Comparison of ENCODE assay signal across 9 mouse cellular contexts in the genomic region with DNA sequence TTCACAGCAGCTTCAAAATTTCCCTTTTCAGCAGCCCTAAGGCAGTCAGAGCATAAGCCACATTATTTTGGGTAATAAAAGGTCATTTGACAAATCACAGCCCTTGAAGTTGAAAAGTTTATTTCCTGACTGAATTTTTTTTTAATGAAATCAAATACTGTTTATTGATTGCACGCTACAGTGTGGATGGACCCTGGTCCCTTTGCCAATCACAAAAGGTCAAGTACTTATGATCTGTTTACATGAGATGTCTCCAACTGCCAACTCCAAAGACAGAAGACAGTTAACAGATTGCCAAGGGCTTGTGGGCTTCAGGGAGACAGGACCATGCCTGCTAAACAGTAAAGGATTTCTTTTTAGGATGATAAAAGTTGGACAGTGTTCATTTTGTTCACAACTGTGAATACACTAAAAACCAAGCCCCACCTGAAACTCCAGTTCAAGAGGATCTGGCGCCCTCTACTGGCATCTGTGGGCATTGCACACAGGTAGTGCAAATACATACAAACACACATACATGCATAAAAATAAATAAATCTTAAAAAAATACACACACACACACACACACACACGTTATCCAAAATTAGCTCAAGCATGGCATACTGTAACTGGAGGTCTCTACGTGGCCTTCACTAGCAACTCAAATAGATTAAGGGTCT. TPM values are rescaled to one million over a fixed set of nuclear protein-coding genes. Genes with fewer than 3 reads are reported as not detected.
A peak's percentile ranks its signal among the peaks of the same experiment; 100 is the strongest.
DNase-seq lines count a peak whose midpoint lies in the region; ATAC-seq lines count a peak whose summit lies in the region.
"Had no signal": no experiment of that assay in that cellular context is flagged by ENCODE, and none has a peak within 500 bp of the region (broad histone marks: within the 10 kb centered on the region; RNA-seq: fewer than 3 reads in every experiment).

No protein-coding gene starts in this region.

- H3K9ac ChIP-seq in midbrain, embryonic 11.5 days (ENCODE audit: low read length): no peak overlapping the region
- H3K9ac ChIP-seq: limb, embryonic 15.5 days had no signal

- H3K4me1 ChIP-seq in midbrain, embryonic 11.5 days (ENCODE audit: control insufficient read depth, insufficient read depth, low read length): no peaks in the 10 kb centered on the region
- H3K4me1 ChIP-seq in midbrain, embryonic 10.5 days: no peaks in the 10 kb centered on the region
- H3K4me1 ChIP-seq: limb, embryonic 15.5 days had no signal

- 87% methylated on average over 4 of the region's 4 CpGs for WGBS in midbrain, embryonic 11.5 days
- 87% methylated on average over 4 of the region's 4 CpGs for WGBS in midbrain, embryonic 10.5 days

- H3K27ac ChIP-seq in midbrain, embryonic 11.5 days (ENCODE audit: low read depth, low read length): no peak overlapping the region
- H3K27ac ChIP-seq in midbrain, embryonic 10.5 days (replicated peaks): no peak overlapping the region
- H3K27ac ChIP-seq: limb, embryonic 15.5 days had no signal

- H3K36me3 ChIP-seq in midbrain, embryonic 11.5 days (ENCODE audit: control insufficient read depth, insufficient read depth, low read length): peaks cover 50% of the 10 kb centered on the region
- H3K36me3 ChIP-seq in midbrain, embryonic 10.5 days: peaks cover 95% of the 10 kb centered on the region

- DNase-seq in cerebellum, postnatal 10 days: peak; percentile 70 to 81
- no peak for DNase-seq in cerebellum, adult 18-20 months
- peak; percentile 89 for DNase-seq in midbrain, embryonic 11.5 days (ENCODE audit: low spot score, missing footprints)
- no peak for DNase-seq in midbrain, embryonic 10.5 days (ENCODE audit: low spot score)
- DNase-seq in embryo, embryonic 10 days (ENCODE audit: low spot score): peak; percentile 54
- DNase-seq in ovary, postnatal 36 days (ENCODE audit: low spot score): no peak
- no peak for DNase-seq in cerebellum, adult 8-10 months

- H3K9me3 ChIP-seq in midbrain, embryonic 11.5 days (ENCODE audit: control insufficient read depth, low read length): no peaks in the 10 kb centered on the region
- peaks cover 16% of the 10 kb centered on the region for H3K9me3 ChIP-seq in midbrain, embryonic 10.5 days (replicated peaks)

- H3K4me3 ChIP-seq in midbrain, embryonic 11.5 days (ENCODE audit: low read depth, low read length): no peak overlapping the region
- no peak overlapping the region for H3K4me3 ChIP-seq in midbrain, embryonic 10.5 days
- H3K4me3 ChIP-seq: limb, embryonic 15.5 days had no signal

- no peak for ATAC-seq in midbrain, embryonic 11.5 days (ENCODE audit: low FRiP score)
- peak; percentile 52; the same call in 1 of the 2 replicates for ATAC-seq in monocyte, adult 5-6 weeks (replicated peaks; ENCODE audit: insufficient number of reproducible peaks, low FRiP score, low TSS enrichment, poor library complexity, severe bottlenecking)

- no peaks in the 10 kb centered on the region for H3K27me3 ChIP-seq in midbrain, embryonic 11.5 days (ENCODE audit: control insufficient read depth, insufficient read depth, low read length)
- no peaks in the 10 kb centered on the region for H3K27me3 ChIP-seq in midbrain, embryonic 10.5 days (ENCODE audit: low read depth, poor library complexity, severe bottlenecking)
- H3K27me3 ChIP-seq: limb, embryonic 15.5 days had no signal

- H3K4me2 ChIP-seq in midbrain, embryonic 11.5 days: no peak overlapping the region
- H3K4me2 ChIP-seq: limb, embryonic 15.5 days had no signal

RNA-seq across cellular contexts. Expression of gene Ccnf, which starts 7.8 kb away (rescaled TPM):
- 89.9 and 98.6 TPM in 2 replicates for polyA plus RNA-seq in midbrain, embryonic 11.5 days (2014; fragmentation: Nextera tagmentation; extraction: Ambion mirVana)
- 116 and 131 TPM in 2 replicates for polyA plus RNA-seq in midbrain, embryonic 10.5 days (2016; fragmentation: Nextera tagmentation; extraction: Ambion mirVana)
- total RNA-seq in monocyte, adult 5-6 weeks (2017): 1.6 to 4.6 TPM (median 2.0 TPM) in 3 replicates

RNA-seq across cellular contexts. Expression of gene Tedc2, which starts 22.8 kb away (rescaled TPM):
- 15.1 and 16.9 TPM in 2 replicates for polyA plus RNA-seq in midbrain, embryonic 11.5 days (2014; fragmentation: Nextera tagmentation; extraction: Ambion mirVana)
- polyA plus RNA-seq in midbrain, embryonic 10.5 days (2016; fragmentation: Nextera tagmentation; extraction: Ambion mirVana): 22.4 and 22.9 TPM in 2 replicates
- total RNA-seq in monocyte, adult 5-6 weeks (2017): 2.9 to 6.6 TPM (median 3.1 TPM) in 3 replicates

RNA-seq across cellular contexts. Expression of gene Ntn3, which starts 34.1 kb away (rescaled TPM):
- 2.3 and 3.0 TPM in 2 replicates for polyA plus RNA-seq in midbrain, embryonic 11.5 days (2014; fragmentation: Nextera tagmentation; extraction: Ambion mirVana)
- polyA plus RNA-seq in midbrain, embryonic 10.5 days (2016; fragmentation: Nextera tagmentation; extraction: Ambion mirVana): 3.8 and 4.4 TPM in 2 replicates
- total RNA-seq in monocyte, adult 5-6 weeks (2017): not detected in 3 replicates

RNA-seq across cellular contexts. Expression of gene Tbc1d24, which starts 38.1 kb away (rescaled TPM):
- polyA plus RNA-seq in midbrain, embryonic 11.5 days (2014; fragmentation: Nextera tagmentation; extraction: Ambion mirVana): 6.5 and 7.3 TPM in 2 replicates
- 5.3 and 12.5 TPM in 2 replicates for polyA plus RNA-seq in midbrain, embryonic 10.5 days (2016; fragmentation: Nextera tagmentation; extraction: Ambion mirVana)
- total RNA-seq in monocyte, adult 5-6 weeks (2017): 0.68 to 1.0 TPM (median 0.96 TPM) in 3 replicates

Comparison
In these comparisons a context has a peak if more than half of its experiments do, and no peak if none do; other contexts are left out.
1. DNase-seq: peak in cerebellum, postnatal 10 days (2 of 2), midbrain, embryonic 11.5 days (single experiment) and embryo, embryonic 10 days (single experiment); none in cerebellum, adult 18-20 months (0 of 2), midbrain, embryonic 10.5 days (single experiment), ovary, postnatal 36 days (single experiment) and cerebellum, adult 8-10 months (single experiment).